Mouse (Mus musculus) ES-Bruce4 (cell line): Measurements from ENCODE around the gene Tab1.

Experiments used
- CTCF ChIP-seq: IDR thresholded peaks from one replicate; pipeline ENCODE4 v1.8.1; 2011; ENCODE audit warnings: low read depth, low read length
- EP300 ChIP-seq: IDR thresholded peaks from 2 replicates; pipeline ENCODE4 v1.6.1; 2011; ENCODE audit warnings: low read depth, low read length; ENCODE audit not compliant: insufficient read depth
- POLR2A ChIP-seq: IDR thresholded peaks from one replicate; pipeline ENCODE4 v1.8.1; 2011; ENCODE audit warnings: low read length; ENCODE audit not compliant: insufficient read depth

- TF ChIP-seq CTCF, result no peak
- no peak for TF ChIP-seq POLR2A
- no peak for TF ChIP-seq EP300
Measured at GRCm38 (mm10) chr15:80192246-80192585, 59.3 kb downstream of the Tab1 start.
